Mouse (Mus musculus) hematopoietic stem cell, adult 5-6 weeks (primary cell): ENCODE measurements around the gene Tom1l1. TPM values are rescaled to one million over a fixed set of nuclear protein-coding genes. Genes with fewer than 3 reads are reported as not detected.

Source experiments
- ATAC-seq, 2 experiments: fragments of 125-278 bp in 1 of 2; replicated peaks in 1 of 2; 2 replicates each; pipeline ENCODE4 v1.8.0; 2016 to 2017; ENCODE audit warnings: inconsistent platforms in 2 of 2, mild to moderate bottlenecking in 2 of 2, moderate number of reproducible peaks in 2 of 2, low read depth in 1 of 2, moderate TSS enrichment in 1 of 2; ENCODE audit not compliant: low FRiP score in 2 of 2, poor library complexity in 2 of 2, severe bottlenecking in 2 of 2, insufficient read depth in 1 of 2, low TSS enrichment in 1 of 2
- total RNA-seq: library from RNA; stranded (forward); fragments of 172-1452, 232-1000 nt; gene quantifications from 2 replicates; pipeline ENCODE4 v1.2.3, GENCODE M21; 2017

Gene Tom1l1
- total RNA-seq, 1 experiment from 2014 or later, result 42.8 TPM

DNA sequence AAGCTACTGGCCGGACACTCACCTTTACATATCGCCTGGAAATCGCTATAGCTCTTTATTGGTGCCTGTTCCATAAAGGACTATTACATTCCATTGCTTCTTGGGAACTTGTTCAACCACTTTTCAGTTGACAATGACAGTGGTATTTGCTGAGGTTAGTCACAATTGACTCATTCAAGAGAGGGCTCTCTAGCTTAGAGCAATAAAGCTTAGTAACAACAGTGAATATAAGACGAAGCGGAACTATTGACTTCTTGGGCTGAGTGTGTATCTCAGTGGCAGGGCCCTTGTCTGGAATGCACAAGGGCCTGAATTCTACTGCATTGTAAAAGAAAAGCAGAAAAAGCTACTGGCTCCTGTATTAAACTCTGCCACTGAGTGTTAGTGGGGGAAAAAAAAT is 9.6 kb downstream of the Tom1l1 start:
- no peak for ATAC-seq

DNA sequence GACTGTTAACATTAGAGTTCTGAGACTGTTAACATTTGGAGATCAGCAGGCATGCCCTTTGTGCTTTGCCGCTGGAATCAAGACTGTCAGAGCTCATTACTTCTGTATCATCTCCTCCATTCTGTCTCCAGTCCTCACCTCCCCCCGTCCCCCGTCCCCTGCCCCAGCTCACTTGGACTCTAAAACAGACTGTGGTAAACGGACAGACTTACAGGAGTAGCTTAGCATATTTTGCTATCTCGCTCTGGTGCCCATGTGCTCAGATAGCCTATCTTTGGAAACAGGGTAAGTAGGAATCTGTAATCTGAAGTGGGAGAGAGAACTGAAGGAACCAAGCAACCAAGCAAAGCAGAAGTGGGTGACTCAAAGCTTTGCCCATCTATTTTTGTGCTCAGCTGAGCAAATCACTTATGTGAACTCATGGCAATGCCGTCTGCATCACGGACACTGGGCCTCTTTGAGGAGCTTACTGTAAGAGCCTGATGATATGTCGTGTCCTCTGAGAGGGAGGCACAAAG is 10.3 kb downstream of the Tom1l1 start:
- no peak for ATAC-seq

DNA sequence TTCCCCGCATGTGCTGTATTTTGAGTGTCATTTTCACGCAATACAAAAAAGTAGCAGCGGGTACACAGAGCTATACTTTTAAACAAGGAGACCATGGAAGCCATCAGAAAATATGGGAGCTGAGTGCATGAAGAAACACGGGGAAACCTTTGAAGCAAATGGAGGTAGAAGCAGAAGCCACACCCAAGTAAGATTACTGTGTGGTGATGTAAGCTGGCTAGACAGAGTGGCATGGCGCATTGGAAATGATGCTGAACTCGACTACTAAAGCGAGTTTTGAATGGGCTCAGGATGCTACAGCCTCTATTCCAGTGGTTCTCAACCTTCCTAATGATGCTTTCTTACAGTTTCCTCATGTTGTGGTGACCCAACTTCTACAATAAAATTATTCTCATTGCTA is 11.1 kb downstream of the Tom1l1 start:
- no peak for ATAC-seq

DNA sequence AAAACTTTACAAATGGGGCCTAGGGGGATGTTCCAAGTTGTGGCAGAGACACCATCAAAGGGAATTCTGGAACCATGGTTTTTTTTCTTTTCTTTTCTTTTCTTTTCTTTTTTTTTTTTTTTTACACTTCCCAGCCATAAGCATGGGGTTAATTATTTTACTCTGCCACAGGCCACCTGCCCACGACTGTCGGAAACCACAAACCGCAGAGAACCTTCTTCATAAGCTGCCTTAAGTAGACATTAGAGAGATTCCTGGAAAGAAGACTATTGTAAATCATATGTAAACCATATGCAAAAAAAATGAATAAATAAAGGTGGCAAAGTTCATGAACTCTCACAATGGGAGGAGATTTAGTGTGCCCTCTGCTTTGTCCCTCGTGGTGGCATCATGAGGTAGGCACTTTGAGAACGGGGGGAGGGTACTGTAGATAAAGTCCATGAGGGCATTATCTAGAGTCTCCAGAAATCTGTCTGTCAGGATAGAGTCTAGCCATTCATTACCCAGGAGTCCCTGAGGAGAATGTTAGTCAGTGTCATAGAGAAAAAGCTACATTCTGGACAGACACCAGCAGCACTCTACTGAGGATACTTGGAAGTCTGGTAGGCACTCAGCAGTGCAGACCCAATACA is 12.6 kb downstream of the Tom1l1 start:
- peak; percentile 53 to 56; a peak in 3 of 4 replicates for ATAC-seq

DNA sequence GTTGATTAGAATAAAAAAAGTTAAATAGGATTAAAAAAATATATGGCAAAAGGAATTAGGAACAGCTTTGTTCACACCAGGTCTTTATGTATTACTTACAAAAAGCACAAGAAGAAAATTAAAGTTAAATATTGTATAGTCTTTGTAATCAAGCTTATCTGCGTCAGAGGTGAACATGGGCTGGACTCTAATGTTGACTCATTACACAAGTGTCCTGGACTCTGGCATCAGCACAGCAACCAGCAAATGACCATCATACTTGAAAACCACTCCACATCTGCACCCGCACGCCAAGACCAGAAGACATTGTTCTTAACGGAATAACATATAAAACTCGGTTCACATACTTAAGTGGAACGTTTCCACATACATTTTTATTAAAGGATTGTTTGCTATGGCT is 20.8 kb downstream of the Tom1l1 start:
- no peak for ATAC-seq

DNA sequence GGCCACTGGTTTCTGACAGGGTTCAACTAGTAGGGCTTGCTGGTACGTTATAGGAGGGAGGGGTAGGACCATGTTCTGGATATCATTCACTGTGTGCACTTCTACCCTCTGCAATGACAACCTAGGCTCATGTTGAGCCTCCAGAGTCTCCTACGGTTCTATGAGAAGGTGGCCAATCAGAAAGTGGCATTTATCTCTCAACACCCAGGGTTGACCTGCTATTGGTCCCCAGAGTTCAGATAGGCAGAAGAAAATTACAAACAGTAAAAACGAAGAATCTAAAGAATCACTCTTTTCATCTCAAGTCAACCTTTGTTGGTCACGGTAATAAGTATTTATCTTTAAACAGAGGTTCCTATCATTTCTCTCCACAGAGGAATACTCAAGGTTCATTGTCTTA is 21.2 kb downstream of the Tom1l1 start:
- ATAC-seq, result no peak

DNA sequence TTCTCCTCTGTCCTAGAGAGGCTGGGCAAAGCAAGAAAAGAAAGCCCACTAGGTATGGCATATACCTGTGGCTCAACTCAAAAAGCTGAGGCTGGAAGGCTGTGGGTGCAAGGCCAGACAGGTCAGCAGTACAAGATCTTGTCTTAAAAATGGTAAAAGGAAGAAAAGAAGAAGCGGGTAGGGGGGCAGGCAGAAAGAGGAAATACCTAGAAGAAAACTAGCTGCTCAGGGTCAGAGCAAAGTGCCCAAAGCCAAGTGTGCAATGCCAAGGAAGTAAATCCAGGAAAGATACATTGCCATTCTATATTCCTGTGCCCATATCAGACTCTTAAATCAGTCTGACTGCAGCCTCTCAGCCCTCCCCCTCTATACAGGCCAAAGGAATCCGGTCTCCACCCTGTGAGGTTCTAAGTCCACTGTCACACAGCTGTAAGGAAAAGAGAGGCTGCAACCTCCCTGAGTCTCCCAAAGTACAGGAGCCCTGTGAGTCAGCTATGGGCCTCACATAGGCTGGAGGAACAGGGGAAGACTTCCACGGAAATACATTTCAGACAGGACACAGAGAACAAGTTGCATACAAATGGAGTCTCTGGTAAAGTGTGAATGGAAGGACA is 21.9 kb downstream of the Tom1l1 start:
- 0 out of 4 replicates have a peak, but pooled peaks of 1 of the 2 experiments have one; percentile 2 for ATAC-seq

DNA sequence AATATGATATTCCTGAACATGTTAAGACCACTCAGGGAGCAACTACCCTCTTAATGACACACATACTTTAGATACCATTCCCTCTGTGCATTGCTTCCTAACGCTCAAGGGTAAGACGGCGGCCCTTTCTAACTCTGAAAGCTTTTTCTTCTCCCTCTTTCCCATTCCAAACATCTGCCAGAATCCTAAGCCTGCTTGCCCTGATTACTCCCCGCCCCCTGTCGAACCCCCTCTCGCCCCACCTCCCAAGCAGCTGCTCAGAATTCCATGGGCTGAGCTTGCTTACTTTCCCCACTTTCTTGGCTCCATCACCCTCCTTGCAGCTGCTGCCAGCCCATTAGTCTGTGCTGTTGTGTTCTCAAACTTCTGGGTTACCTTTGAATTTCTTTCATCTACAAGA is 23.0 kb downstream of the Tom1l1 start:
- ATAC-seq, result no peak

DNA sequence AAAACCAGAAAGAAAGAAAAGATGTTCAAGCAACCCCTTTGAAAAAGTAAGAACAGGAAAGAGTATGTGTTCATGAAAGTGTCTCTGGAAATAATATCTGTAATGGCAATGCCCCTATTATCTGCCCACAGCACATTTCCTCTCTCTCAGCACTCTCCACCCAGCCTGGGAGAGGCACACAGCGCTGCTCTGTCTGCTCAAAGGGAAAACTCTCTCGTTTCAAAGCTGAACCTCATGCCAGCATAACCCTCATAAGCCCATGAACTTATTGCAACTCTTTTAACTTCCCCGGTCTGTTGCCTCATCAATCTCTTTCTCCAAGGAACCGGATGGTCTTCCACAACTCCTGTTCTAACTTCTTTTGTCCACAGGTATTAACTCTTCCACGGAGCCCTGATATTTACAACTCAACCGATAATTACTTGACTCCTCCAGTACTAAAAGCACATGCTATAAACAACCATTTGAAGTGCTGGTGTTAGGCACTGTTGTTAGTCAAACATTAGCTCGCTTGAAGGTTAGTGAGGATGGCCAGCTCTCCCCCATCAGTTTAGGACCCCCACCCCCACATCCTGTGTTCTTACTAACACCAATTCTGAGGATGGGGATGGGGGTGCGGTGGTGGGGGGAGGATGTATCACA is 23.7 kb downstream of the Tom1l1 start:
- ATAC-seq, result peak; percentile 76 to 82

DNA sequence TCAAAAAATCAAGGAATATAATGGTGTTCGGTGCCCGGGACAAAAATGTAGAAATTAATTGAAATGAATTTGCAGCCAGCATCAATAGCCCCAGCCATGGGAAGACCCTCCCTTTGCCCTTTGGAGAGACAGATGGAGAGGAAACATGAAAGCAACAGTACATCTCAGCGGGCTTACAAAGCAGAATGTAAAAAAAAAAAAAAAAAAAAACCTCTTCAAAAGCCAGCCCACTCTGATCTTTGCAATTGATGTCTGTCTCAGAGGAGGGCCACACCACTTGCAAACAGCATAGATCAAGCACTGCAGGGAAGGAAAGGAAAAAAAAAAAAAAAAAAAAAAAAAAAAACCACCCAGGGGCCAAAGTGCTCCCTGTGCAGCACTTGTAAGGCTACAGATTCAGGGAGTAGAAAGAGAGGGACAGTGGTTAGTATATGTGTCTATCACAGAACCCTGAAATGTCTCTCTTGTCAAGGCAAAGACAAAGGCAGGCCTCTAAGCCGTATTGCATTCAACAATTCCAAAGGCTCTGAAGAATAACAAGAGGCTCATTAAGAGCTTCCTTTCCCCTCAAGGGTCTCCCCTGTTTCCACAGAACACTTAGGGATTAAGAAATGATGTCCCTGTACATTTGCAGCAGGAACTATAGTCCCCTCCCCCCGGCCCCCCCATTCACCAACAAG is 24.4 kb downstream of the Tom1l1 start:
- ATAC-seq, result no peak

DNA sequence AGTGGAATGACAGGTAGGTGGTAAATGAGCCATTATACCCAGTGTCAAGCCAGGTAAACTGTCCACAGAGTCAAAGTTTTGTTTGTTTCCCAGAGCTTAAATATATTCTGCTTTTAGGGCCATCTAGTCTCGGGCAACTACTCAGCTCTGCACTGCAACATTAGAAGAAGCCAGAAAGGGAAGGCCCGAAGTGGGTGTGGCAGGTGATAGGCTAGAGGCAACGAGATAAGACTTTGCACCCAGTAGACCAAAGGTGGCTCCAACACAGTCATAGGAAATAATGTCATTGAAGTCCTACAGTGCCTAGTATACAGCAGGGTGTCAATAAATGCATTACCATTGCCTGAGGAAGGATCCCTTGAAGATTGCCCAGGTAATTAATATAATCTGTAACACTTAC is 25.1 kb downstream of the Tom1l1 start:
- no peak for ATAC-seq

DNA sequence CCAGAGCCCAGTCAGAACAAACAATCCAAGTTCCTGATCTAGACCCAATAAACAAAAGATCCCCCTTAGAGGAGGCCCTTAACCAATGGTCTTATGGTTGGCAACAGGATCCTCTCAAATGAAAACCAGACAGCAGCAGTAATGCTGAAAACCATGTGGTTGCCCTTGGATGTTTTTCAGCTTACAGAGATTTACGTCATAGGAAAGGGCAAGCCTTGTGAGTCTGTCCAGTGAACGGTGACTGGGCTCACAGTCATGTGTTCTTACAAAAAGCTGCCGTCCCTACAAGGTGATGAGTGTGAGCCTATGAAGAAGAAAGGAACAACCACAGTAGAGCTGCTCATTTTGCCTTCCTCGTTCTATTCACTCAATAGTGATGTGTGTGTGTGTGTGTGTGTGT is 27.5 kb downstream of the Tom1l1 start:
- ATAC-seq, result no peak

DNA sequence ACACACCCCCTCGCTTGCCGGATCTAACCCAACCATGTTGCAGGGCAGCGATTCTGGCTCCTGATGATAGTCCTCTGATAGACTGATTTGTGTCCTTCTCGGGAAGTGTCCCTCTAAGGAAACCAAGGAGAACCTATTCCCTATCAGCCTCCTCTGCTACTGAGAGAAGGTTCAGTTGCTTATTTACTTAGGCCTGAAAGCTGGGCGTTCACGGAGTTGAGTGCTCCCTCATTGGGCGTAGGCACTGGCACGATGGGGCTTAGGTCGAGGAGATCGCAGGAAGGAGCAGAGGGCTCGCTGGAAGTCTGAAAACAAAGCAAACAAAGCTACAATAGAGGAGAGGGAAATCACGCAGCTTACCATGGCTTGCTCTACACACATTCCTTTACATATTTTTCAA is 30.6 kb downstream of the Tom1l1 start:
- no peak for ATAC-seq

DNA sequence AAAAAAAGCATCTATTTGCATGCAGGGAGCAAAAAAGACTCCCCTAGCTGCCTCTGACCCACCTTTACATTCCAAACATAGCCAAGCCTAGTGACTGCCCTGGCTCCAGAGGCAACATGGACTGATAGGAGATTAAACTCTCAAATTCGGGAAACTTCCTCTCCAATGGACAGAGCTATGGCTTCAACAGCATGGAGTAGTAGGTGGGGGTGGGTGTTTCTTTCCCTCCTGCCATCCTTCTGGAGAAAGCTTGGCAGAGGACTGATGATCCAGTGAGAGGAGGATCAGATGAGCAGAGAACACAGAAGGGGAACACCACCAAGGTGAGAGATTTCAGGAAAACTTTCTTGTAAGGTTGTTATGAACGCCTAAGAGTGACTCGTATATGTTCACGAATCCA is 35.6 kb downstream of the Tom1l1 start:
- ATAC-seq, result no peak

DNA sequence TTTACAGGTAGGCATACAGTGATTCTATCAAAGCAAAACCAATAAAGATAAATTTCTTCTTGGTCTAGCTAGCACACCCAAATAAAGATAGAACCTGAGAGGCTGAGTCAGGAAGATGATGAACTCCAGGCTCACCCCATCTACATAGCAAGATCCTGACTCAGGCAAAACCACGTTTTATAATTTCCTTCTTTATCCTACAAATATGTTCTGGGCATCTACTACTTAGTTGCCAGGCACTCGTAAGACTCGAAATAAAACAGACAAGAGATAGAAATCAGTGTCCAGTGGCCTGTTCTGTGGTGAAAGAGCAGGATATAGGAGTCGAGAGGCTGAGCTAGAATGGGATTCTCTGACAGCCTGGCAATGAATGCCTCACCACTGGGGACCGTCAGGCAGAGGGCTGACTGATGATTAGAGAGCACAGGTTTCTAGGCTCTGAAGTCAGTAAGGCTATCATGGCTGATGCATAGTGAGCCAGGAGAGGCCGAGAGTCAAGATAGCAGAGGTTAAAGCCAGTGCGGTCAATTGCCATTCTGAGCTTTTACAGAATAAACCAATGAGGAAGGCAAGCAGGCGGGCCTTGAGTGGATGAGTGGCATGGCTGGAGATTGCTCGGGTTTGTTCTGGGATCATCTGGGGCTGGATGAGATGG is 37.8 kb downstream of the Tom1l1 start:
- no peak for ATAC-seq

DNA sequence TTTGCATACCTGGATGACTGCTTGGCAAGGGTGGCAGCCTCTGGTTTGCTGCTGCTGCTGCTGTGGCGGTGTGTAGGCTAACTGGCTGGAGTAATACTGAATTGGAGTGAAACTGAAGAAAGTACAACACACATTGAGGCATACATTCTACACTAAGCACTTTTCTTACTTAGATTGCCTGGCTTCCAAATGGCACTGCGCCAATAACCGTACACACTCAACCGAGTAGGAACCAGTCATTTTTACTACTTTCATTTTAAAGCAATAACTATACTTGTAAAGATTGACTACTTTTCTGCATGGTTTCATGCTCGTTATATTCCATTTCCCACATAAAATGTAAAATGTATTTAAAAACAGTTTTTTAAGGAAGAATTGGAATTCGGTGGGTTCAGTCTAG is 38.4 kb downstream of the Tom1l1 start:
- no peak for ATAC-seq

DNA sequence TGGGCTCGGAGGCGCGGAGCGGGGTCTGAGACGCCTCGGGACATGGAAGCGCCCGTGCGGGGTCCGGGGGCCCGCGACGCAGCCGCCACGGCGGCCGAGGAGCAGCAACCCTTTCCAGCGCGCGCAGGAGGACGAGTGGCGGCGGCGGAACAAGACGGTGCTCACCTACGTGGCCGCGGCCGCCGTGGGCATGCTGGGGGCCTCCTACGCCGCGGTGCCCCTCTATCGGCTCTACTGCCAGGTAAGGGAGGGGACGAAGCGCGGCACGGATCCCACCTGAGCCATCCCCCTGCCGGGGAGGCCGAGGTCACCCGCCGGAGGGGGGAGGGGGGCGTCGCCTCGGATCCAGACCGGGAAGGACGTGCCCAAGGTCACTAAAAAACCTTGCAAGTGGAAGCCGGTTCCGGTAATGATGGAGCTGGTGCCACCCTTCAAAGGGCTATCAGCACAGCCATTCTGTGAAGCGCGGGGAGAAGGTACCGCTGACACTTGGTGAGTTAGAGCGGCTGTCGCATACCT is 49.8 kb downstream of the Tom1l1 start:
- ATAC-seq, result peak; percentile 8 to 12; a peak in 1 of 4 replicates
